Mouse (Mus musculus) retina, postnatal 7 days (tissue): ENCODE results near the gene Kitl.

Source experiments
- DNase-seq: peaks from one replicate; pipeline ENCODE4 v3.0.0-alpha.2; 2012; ENCODE audit warnings: low read depth, low spot score

Kitl gene

DNA sequence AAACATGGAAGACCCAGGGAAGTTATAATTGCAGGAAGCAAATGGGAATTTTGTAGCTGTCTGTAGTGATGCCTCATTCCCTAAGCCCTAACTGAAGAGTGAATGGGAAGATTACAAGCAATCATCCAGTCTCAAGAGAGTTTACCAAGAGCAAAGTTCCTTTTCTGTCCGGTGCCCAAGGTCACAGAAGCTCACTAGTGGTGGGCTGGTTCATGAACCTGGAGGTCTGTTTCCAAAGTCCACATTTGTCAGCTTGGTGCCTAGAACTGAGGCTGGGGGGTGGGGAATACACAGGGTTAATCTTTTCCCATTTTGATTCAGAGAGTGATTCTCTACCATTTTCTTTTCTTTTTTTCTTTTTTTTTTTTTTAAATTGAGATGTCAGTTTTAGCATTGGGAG is 11.3 kb downstream of the Kitl start:
- DNase-seq: no peak

DNA sequence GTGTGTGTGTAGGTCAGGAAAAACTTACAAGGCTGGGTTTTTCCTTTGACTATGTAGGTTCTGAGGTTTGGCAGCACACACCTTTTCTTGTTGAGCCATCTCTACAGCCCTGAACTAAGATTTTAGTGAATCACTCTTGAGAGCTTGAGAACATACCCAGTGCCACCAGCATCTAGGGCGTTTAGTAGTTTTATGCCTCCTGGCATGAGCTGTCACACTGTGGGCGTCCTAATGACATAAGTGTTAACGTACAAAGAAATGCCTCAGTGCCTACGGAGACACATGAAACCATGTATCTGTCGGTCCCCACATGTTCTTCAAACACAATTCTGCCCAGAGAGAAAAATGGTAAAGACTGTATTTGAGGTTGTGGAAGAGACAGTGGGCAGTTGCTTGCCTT is 15.0 kb downstream of the Kitl start:
- DNase-seq: no peak

- no peak for DNase-seq
Measured at GRCm38 (mm10) chr10:100030980-100031516, 15.6 kb downstream of the Kitl start.

- no peak for DNase-seq
Measured at GRCm38 (mm10) chr10:100031631-100032030, 16.2 kb downstream of the Kitl start.

GRCm38 (mm10) chr10:100032566-100032965 is 17.1 kb downstream of the Kitl start:
- no peak for DNase-seq

DNA sequence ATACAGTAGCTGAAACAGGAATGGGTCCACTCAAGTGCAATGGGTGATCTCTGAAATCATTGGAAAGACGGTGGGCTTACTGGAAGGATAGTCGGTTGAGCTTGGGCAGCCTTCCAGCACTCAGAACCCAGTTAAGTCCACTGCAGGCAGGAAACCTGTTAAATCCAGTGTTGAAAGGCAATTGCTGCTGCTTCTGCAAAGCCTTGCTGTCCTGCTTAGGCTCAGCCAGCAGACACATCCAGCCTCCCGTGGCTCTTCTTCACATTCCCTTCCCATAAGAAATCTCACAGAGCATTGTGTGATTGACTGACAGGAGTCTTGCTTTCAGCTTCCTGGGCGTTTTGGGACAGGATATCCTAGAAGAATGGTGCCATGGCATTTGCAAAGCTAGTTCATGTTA is 20.6 kb downstream of the Kitl start:
- no peak for DNase-seq

- DNase-seq: no peak
Measured at GRCm38 (mm10) chr10:100038342-100038898, 23.0 kb downstream of the Kitl start.

DNA sequence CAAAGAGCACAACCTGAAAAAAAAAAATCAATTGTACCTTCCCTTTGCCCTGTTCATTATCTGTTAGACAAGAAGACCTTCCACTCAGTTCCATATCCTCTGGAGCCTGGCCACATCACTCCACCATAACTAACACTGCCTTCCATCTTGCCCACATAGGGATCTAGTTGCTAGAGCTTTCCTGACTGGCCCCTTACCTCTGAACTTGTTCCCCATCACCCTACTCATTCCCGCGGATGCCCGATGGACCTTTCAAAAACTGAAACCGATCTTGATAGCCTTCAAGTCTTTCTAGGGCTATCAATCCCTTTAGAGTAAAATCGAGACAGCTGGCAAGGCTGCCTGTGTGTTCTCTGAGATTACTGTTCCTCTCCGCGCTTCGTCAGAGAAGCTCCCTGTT is 23.6 kb downstream of the Kitl start:
- no peak for DNase-seq

DNA sequence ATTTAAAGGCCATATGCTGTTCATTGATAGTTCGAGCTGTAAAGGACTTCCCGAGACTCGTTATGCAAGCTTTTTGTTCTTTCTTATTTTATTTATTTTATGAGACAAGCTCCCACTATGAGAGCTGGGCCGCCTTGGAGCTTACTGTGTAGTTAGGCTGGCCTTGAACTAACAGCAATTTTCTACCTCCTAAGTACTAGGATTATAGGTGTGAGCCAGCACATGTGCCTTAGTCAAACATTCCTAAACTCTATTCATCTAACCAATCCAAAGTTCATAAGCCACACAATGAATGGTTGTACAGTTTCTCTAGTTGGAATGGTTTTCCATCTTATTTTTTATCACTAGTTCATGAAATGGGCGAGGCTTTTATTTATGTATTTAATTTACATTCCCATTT is 28.3 kb downstream of the Kitl start:
- no peak for DNase-seq

- no peak for DNase-seq
Measured at GRCm38 (mm10) chr10:100044153-100044552, 28.7 kb downstream of the Kitl start.

- no peak for DNase-seq
Measured at GRCm38 (mm10) chr10:100051146-100051783, 35.8 kb downstream of the Kitl start.

DNA sequence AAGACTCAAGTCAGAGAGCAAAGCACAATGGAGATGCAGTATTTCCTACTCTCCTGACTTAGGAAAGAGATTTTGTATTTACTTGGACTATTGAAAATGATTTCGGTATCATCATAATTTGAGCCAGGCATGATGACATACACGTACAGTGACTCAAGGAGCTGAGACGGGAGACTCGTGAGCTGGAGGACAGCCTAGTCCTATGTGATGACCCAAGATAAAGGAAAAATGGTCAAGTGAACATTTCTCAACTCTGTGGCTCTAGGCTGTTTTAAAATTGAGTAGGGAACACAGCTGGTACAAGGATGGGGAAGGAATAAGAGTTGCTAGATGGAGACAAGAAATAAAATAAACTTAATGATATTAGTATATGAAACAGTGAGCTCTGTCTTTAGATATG is 37.0 kb downstream of the Kitl start:
- DNase-seq: no peak

- no peak for DNase-seq
Measured at GRCm38 (mm10) chr10:100052911-100053310, 37.5 kb downstream of the Kitl start.

DNA sequence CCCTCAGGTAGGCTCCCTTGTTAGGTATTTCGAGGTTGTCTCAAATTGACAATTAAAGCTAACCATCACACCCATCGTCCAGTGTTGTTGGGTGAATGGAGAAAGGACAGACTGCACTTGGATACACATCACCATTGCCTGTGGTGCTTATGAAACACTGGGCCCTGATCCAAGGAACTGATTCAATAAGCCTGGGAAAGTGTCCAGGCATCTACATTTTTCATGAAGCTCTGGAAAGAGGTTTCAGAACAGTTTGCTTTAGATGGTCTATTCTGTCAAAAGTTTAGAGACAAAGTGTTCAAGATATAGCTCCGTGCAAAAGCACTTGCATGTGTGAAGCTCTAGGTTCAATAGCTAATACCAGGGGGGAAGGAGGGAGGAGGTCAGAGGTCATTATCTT is 38.6 kb downstream of the Kitl start:
- DNase-seq: no peak

DNA sequence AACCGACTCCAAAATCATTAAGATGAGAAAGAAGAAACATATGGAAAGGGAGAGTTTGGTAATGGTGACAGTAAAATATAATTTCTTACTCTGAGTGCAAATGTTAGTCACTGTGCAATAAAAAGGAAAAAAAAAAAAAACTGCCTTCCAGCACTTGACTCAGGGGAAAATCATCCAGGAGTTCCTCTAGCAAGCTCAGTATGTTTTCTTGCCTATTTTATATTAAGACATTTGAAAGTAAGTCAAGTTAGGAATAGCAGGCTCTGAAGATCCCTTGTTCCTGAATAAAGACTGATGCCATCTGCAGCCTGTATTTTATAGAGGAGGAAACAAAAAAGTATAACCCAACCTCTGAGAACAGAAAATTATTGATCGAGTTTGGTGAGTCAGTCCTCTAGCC is 39.7 kb downstream of the Kitl start:
- no peak for DNase-seq

DNA sequence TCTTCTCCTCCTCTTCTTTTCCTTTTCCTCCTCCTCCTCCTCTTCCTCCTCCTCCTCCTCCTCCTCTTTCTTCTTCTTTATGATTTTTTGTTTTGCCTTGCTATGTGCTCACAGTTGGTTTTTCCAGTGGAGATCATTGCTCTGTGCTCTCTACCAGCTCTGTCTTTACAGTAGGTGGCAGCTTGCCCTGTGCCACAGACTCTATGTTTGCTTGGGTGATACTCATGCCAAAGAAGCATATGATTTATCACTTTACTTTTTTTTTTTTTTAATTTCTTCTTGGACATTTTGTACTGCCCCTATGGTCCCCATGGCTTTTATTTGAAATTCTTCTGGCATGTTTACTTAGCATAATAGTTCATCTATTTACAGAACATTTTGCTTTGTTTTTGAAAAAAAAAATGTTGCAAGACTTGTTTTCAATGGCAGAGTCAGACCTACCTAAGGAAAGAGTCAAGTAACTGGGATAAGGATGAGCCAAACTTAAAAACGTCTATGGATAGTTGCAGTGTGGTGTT is 41.7 kb downstream of the Kitl start:
- no peak for DNase-seq

DNA sequence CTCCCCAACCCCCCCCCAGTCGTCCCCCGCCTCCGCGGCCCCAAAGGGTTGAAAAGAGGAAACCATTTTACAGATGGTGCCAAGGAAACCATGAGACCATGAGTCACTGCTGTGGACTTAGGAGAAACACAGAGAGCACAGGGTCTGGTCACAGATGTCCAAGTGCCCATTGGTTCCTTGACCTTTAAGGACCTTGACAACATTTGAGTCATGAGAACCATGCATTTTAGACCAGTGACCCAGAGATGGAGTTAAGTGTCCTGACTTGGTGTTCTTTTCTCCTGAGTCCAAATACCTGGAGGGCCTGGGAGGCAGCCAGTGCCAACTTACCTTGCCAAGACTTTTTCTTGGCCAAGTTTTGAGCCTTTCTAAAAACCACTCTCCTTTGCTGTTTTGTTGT is 43.9 kb downstream of the Kitl start:
- DNase-seq: no peak

DNA sequence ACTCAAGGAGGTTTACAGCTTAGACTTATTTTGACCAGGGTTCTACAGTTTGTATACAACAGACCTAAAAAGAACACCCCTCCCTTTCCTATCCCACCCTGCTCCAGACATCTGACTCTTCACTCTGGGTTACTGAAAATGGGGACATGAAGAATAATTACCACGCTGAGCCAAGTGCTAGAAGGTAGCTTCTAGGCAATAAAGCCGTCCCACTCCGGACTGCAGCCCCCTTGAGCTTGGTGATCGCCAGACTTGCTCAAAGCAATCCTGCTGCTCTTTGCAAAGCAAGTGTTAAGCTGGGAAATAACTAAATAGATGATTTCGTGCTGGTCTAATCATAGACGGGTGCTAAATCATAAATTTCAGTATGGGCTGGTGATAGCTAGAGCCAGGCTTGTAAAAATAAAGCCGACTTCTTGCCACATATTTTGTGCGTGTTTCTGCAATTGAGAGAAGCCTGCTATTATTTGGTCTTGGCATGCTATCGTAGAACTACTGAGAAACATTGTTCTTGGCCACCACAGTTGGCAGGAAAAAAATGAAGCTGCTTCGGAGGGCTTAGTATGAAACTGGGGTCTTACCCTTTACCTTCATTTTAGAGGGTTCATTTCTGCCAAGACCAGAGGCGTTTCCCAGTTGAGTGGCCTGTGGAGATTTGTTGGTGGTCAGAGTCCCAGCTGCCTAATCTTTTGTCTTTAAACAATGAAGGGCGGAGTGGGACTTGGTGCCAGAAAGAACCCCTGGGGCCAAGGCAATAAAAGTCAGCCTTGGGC is 50.3 kb downstream of the Kitl start:
- DNase-seq: no peak

- no peak for DNase-seq
Measured at GRCm38 (mm10) chr10:100066374-100066773, 50.9 kb downstream of the Kitl start.

- DNase-seq: no peak
Measured at GRCm38 (mm10) chr10:100072641-100073040, 57.2 kb downstream of the Kitl start.

DNA sequence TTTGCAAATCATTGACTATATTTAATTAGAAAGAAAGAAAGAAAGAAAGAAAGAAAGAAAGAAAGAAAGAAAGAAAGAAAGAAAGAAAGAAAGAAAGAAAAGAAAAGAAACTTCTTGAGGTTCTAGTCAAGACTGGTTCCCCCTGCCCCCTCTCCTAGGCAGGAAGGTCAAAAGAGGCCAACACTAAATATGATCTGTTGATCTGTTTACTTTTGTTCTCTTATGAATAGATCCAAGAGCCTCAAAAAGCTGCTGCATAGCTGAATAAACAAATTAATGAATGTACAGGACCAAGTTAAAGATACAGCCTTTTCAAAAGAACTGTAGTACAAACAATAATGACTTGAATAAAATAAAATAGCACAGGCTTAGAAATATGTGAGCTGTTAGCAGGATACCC is 57.7 kb downstream of the Kitl start:
- no peak for DNase-seq

DNA sequence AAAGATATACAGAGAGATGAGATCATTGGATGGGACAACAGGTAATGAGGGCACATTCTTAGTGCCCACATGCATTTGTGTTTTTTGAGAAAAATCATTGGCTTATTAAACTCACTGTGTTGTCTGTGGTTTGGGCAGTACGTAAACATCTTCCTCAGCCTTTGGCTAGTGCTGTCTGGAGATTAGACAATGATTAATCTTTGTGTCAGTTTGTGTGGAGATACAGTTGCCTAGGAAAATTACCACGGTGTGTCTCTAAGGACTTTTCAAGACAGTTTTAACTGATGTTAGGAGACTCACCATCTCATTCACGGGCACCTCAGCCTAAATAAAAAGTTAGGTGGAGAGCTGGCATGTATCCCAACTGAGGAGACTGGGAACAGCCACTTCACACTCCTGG is 85.7 kb downstream of the Kitl start:
- DNase-seq: no peak

GRCm38 (mm10) chr10:100111209-100111608 is 95.8 kb downstream of the Kitl start:
- no peak for DNase-seq
